Mouse (Mus musculus) left cerebral cortex, adult 18-20 months (tissue): ENCODE measurements at regions not wholly inside any gene's neighbourhood (a gene's known extent, or its start where the extent isn't known, plus 50 kb on each side); places are given as distances from the start of the nearest gene placed in this dataset.

Experiments used
- DNase-seq, 2 experiments: peaks; one replicate each; pipeline ENCODE4 v3.0.0; 2021 to 2022; ENCODE audit warnings: low spot score in 2 of 2, mixed read lengths in 1 of 2

DNA sequence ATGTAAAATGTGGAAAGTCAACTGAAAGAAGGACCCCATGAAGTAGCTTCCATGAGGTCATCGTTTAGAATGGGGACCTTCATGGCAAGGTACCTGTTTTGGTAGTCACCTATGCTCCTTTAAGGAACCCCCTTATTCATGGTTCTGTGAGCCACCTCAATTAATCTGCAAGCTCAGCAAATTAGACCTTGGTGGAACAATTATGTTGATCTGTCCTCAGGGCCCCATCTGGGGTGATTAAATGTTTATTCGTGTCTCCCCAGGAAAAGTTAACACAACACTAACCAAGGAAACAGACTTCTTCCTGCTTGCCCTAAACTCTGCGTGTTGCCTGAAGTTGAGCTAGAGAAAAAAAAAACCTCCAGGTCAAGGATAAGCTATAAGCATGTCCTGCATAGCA is 175.9 kb upstream of the Lmcd1 start:
- DNase-seq = no peak

DNA sequence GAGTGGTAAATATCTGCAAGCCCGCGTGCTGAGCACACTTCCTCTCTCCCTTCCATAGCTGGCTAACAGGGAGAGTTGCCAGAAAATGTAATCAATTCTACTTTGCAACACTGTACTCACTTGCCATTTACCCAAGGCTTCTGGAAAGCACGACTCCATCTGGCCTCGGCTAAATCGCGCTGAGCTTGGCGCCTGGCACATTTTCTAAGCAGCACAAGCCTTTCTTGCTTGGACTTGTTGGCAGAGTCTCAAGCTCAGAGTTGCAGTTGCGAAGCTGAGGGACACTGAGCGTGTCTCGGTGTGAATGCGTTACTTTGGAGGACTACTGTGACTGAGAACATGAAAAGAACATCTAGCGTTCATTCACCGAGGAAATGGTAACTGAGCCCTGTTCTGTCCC is 164.9 kb upstream of the Lmcd1 start:
- DNase-seq = peak; percentile 73 to 81

DNA sequence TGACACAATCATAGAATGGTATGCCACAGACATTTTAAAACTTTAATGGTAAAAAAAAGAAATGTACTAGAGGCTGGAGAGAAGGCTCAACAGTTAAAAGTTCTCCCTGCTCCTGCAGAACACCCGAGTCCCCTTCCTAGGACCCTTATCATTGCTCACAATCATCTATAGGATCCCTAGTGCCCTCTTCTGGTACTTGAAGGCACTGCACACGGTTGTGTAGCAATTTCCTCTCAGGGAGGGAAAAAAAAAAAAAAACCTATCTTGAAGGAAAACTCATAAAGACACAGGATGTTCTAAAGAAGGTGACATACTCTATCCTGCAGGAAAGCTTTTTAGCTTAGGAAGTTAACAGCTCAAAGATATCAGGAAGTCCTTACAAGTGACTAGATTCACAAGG is 154.4 kb upstream of the Lmcd1 start:
- no peak for DNase-seq

DNA sequence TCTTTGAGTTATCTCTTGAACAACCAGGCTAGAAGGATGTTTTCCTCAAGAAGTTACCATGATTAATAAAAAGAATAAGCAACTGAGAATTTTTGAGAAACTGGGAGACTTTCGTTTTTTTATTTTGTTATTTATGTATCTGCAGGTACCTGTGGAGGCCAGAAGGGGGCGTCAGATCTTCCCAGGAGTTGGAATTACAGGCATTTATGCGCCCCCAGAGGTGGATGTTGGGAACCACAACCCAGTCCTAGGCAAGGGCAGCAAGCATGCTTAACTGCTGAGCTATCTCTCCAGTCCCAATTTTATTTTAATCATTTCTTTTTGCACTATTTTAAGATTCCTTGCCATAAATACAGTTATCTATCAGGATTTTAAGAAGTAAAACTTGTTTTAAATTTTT is 140.0 kb upstream of the Lmcd1 start:
- peak in 1 of 2 experiments; percentile 4 for DNase-seq

DNA sequence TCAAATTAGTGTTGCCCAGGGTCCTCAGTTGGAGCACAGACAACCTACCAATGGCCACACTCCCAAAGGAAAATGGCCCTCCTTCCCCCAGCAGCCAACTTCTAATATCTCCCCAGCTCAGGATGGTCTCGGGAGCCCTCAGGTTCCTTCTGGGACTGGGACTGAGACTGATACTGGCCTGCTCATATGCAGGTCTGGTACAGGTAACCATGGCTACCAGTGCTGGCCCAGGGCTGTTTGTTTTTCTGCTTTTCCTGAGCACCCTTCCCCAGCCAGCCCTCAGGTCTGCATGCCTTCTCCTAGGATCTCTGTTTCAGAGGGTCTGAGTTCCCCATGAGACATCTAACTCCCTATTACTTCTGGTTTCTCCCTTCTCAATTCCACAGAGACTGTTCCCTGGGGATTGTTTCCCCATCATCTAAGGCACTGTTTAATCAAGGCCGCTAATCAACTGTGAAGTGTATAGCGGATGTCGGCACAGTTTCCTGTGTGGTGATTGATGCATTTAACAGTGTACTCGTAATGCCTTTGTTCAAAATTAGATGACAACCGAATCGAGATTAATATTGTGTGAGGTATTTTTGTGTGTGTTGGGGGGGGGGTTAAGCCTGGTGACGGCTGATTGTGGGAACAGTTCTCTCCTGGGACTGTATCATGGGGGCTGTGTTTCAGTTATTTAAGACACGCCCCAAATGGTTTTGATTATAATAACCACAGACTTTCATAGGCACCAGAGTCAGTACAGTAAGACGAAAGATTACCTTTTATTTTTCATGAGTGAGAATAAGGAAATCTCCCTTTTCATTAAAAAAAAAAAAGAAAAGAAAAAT is 120.8 kb upstream of the Lmcd1 start:
- DNase-seq = no peak

DNA sequence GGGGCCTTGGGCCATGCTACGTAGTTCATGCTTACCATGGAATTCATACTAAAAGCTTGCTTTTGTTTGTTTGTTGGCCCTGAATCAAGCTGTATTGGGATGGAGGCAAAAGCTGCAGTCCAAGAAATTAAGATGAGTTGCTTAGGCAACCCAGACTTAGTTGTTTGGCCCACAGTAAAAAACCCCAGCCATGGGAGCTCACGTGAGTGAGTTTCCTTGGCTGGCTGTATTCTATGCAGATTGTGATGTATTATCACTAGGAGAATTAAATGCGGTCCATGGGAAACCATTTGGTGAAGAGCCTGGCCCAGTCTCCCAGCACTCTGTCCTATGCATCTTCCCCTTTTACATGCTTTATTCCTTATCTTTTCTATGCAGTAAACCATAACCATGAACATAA is 106.1 kb upstream of the Lmcd1 start:
- no peak for DNase-seq

DNA sequence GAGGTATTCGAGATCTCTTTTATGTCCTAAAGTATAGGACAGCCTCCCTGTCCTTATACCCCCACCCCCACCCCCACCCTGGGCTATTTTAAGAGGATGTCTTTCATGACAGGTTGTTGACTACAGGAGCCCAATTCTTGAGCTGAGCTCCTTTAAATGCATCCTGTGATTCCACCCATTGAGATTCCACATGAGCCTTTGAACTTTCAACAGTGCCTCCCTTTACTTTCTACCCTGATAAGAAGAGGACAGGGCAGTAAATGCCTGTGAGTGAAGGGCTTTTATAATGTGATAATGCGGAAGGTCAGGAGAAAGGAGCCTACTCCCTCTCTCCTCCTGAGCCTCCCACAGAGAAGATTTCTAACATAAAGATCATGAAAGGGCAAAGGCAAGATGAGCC is 97.2 kb upstream of the Lmcd1 start:
- DNase-seq = no peak

DNA sequence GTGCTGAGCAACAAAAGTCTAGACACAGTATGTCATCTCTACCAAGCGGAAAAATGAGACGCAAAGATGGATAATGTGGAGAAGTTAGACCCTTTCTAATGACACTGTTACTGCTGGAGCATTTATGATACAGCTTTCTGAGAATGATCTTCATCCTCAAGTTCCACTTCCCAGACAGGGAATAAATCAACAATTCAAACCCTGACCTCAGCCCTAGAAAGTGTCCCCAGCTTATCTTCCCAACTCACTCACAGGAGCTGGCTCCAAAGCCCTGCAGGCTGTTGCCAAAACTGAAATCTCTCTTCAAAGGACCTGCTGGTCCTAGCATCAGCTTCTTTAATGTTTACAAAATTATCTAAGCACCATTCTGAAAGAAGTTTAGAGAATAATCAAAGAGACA is 85.9 kb upstream of the Lmcd1 start:
- no peak for DNase-seq

DNA sequence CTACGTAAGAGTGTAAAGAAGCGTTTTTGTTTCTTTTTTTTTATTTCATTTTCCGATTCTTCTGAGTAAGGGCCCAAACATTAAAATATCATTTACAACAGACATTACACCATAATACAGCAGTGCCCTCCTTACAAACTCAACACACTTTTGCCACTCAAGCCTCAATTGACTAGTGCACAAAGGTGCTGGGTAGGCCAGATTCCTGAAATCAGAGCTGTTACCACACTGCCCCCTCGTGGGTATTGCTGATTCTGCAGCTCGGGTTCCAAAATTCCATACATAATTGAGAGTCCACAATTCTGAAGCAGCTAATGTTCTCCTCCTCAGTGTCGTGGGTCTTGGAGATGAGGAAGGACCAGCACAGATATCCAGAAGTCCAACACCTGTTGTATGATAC is 82.5 kb upstream of the Lmcd1 start:
- DNase-seq = peak; percentile 80 to 85

DNA sequence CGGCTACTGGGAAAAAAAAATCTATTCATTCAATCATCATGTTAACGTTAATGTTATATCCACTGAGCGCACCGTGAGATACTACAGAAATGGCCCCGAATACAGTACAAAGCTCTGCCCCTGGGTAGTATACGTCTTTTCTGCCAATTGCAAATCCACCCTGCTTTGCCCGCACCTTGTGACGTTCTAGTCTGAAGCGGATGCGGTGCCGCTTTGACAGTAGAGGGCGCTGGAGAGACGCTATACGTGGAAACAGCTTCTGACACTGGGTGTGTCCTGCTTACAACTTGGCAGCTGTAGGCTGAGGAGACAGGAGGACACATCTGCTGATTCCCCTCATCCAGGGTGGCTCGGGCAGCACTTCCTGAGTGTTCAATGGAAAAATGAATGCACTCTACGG is 76.1 kb upstream of the Lmcd1 start:
- peak; percentile 90 to 92 for DNase-seq

DNA sequence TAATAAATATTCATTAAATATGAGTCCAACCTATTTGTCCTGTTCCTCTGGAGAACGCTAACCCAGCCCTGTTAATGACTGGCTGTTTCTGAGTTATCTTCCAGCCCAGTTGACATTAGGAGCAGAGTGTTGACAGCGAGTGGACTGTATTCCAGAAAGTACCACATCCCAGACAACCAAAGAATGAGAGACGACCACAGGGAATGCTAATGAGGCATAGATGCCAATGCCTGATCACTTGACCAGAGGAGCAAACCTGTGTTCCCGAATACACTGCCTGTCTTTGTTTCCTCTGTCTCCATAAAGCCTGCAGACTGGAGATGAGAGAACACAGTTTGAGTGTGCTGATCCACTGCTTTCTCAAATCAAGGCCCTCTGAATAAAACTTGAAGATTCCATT is 74.3 kb upstream of the Lmcd1 start:
- no peak for DNase-seq

DNA sequence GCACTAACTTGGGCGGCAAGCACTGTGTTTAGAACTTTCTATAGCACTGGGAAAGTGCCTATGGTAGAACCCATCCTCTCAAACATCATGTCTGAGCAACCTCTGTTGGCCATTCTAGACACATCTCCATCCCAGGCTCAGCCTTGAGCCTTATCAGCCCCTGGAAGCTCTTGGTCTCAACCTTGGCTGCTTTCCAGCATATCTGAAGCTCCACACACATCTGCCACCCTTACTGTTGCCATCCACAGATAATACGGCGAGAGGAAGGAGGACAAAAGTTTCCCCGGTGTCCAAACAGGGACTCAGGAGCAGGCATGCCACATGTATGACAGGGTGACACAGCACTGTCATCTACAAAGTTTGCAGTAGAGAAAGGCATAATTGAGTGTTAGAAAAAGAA is 71.4 kb upstream of the Lmcd1 start:
- no peak for DNase-seq

DNA sequence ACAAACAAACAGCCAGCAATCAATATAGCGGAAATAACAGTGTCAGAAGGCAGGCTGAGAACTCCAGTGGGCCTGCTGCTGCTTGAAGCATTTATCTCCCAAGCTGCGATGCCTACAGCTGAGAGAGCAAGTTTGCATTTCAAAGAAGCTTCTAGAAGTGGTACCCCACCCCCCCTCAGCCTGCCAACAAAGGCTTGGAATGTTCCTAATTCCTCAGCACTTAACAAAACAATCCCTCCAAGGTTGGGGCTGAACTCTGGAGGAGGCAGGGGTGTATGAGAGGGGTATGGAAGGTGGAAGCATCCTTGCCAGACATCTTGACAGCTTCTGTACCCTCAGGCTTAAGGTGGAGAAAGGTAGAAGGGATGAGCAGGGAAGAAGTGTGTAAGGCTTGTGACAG is 70.2 kb upstream of the Lmcd1 start:
- DNase-seq = no peak

DNA sequence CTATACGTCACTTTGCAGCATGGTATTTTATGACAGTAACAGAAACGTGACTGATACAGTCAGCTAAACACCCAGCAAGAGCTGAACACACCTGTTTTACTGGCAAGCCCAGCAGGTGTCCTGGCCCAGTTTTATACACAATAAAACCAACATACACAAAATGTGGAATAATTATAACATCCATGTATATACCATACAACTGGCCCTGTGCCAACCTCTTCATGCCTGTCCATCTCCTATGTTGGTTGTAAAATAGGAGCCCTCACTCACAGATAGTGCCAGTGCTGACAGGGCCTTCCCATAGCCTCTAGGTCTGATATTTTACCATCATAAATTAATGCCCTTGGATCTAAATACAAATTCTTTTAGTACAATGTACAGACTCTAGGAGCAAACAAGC is 68.6 kb upstream of the Lmcd1 start:
- no peak for DNase-seq

DNA sequence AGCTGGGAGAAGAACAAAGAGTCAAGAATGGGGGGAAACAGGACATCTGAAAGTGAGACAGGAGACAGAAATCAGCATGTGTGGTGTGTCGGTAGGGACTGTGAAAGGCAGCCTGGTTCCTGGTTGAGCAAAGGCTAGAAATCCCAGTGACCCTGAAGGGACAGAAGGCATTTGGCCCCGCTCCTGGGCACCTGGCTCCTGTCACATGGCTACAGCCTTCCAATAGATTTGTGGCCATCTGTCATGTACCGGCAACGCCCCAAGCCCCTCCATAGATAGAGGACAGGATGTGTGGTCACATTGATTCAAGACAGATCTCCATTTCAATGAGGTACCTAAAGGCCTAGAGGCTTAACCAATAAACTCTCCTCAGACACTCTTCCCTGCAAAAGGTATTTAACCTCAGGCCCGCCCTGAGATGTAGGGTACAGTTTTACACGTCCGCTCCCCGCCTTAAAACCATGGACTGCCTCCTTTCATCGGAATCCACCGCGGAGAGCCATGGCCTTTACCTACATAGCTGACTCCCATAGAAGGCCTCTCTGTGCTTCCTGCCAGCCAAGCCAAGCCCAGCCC is 68.0 kb upstream of the Lmcd1 start:
- no peak for DNase-seq

DNA sequence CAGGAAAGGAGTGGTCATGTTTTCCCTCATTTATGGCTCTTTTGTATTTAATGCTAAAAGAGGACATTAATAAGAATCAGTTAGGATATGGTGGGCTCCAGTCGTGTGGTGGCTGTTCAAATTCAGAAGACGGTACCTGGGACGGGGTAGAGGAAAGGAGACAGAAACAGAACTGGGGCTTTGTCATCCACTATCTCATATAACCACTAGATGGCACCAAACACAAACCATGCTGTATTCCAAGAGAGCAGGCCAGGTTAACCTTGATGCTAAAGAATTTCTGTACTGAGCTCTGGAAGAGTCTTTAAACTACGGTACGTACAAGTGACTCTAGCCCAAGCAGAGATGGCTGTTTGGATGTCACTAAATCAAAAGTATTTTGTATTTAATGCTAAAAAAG is 66.3 kb upstream of the Lmcd1 start:
- DNase-seq = peak; percentile 25 to 34

DNA sequence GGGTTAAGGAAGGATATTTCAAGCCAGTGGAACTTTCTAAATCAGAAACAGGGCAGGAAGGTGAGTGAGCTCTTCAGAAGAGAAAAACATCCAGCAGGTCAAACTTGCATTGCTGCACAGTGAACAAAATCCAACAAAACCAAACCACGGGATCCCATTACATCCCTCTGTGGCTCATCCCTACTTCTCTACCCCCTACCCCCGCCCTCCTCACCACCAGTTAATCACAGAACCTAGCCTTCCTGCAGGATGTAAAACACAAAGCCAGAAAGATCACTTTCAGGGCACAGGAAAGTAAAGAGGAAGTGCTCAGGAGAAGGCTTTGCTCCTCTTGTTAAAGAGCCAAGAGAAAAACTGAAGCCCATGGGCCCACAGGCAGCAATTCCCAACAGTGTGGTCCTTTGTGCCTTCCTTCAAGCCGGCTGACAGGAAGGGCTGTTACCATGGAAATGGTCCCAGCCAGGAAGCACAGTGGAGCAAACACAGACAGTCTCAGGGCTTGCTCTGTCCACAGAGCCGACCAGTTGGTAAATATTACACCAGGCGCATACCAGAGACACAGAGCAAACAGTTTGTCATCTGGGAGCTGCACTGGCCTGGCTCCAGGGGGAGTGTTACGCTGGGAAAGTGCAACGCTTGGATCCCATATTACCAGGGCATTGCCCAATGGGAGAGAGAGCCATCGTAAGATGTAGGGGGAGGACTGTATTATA is 63.2 kb upstream of the Lmcd1 start:
- no peak for DNase-seq

DNA sequence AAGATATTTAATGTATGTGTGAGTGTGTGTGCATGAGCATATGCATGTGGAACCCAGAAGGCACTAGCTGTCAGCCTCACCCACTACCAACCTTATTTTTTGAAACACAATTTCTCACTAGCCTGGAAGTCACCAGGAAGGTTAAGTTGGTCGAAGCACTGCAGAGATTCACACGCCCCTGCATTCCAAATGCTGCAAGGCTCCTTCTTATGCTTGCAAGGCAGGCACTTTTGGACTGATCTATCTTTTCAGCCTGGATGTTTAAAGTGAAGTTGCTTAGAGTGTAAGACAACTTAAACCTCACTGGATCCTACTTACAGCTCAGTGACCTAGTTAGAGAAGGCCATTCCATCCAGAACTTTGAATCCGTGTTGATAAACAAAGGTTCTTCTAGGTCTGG is 56.7 kb upstream of the Lmcd1 start:
- no peak for DNase-seq

DNA sequence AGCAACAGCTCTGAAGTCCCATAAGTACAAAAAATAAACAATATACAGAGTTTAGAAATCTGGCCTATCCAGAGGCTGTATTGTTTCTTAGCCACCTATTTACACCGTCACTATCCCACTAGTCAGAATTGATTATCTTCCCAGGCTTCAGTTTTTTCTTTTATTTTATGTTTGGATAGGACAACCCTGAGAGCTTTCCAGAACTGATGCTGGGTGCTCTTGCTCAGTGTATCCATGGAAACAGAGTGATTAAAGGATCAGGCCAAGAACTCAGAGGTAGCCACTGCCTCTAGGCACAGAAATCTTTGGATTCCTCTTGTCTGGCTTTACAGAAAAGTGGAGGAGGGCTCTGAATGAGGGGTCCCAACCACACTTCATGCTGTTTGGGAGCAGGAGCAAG is 55.3 kb upstream of the Lmcd1 start:
- no peak for DNase-seq

DNA sequence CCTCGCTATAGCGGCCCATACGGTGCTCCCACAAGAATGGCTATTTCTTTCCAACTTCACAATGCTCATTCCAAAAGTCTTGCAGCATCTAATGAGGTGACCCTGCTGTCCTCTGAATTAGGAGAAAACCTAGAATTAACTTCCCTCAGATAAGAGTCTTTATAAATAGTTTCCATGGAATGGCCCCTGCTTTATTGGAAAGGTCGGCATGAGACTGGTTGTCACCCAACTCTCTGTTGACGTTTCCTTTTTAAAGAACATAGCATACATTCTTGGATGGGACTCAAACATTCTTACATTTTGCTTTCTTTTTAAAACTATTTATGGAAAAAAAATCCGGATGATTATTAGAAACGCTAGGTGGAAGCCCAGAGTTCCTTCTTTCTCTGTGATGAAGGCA is 53.9 kb upstream of the Lmcd1 start:
- no peak for DNase-seq

DNA sequence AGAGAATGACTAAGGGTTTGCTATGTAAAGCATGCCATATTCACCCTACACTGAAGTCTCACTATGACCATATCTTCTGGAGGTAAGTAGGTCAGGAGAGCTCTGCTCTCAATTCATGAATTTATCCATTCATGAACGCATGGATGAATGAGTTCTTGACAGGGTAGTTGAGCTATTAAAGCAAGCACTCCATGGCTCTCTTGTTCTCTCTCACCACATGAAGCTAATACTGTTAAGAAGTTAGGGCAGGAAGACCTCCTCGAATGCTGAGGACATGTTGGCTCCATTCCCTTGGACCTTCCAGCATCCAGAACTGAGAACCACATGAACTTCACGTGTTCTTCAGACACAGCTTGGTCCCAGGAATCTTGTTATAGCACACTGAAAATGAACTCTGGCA is 53.4 kb upstream of the Lmcd1 start:
- no peak for DNase-seq

DNA sequence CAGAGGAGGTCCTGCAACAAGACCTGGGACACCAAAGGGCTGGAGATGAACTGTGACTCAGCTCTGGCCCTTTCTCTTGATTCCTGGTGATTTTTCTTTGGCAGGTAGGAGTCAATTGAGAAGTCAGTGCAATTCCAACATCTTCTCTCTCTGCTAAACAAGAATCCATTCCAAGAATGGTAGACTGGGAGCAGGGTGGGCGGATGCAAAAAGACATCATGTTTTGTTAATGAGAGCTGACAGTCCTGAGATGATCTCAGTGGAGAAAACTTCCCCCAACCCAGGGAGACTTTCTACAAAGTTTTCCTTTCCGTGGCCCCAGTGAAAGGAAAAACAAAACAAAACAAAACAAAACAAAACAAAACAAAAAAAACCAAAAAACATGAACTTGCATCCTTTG is 52.2 kb upstream of the Lmcd1 start:
- DNase-seq = no peak

DNA sequence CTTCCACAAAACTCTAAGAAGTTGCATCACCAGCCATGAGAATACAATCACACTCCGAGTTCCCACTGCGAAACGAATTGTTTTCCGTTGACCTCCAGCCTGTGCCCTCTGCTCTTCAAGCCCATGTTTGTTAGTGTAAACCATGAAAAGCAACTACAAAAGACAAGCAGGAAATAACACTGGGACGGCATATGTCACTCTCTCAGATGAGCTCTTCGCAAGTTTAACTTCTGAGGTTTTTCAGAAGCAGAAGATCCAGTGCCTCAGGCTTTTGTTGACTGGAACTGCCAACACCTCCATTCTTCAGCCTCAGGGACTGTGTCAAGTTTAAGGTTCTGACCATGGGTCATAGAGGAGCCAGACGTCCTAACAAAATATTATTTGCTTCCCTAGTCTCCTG is 50.2 kb upstream of the Lmcd1 start:
- DNase-seq = no peak
